Mouse (Mus musculus): ENCODE data around the gene Trim47. TPM values are rescaled to one million over a fixed set of nuclear protein-coding genes. Genes with fewer than 3 reads are reported as not detected.

Trim47 gene
- total and polyA plus RNA-seq, 2 experiments from 2014 or later = 42.8 to 89.0 TPM

DNA sequence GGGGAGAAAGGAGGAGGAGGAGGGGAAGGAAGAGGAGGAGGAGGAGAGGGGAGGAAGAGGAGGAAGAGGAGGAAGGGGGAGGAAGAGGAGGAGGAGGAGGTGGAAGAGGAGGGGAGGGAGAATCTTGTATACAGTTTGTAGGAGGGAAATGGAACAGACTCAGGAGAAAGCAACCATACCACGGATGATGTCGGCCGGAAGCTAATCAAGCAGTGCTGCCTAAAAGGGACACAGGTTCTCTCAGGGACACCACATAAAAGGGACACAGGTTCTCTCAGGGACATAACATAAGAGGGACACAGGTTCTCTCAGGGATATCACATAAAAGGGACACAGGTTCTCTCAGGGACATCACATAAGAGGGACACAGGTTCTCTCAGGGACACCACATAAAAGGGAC is 42.2 kb upstream of the Trim47 start:
- Histone ChIP-seq H3K4me2 (ENCODE audit: low read depth, low read length) (no peak overlapping the region), H3K27me3 (ENCODE audit: control insufficient read depth, insufficient read depth, low read length) (no peaks in the 10 kb centered on the region), H3K4me3 (ENCODE audit: low read depth, low read length) (no peak overlapping the region), H3K9me3 (replicated peaks; ENCODE audit: control insufficient read depth, low read length) (no peaks in the 10 kb centered on the region), H3K27ac (ENCODE audit: low read depth) (no peak overlapping the region), H3K4me1 (ENCODE audit: control insufficient read depth, insufficient read depth) (peaks cover 8% of the 10 kb centered on the region), H3K36me3 (replicated peaks; ENCODE audit: control insufficient read depth, insufficient read depth, low read length) (peaks cover 44% of the 10 kb centered on the region), H3K9ac (replicated peaks; ENCODE audit: low read depth, low read length) (no peak overlapping the region)
- TF ChIP-seq CTCF (IDR thresholded peaks at IDR 0.05; ENCODE audit: low read depth) = no peak
- no peak for TF ChIP-seq EP300 (IDR thresholded peaks at IDR 0.05; ENCODE audit: low read depth)
- ATAC-seq (ENCODE audit: insufficient read depth, low read depth) (no peak), DNase-seq (ENCODE audit: low spot score) (no peak)
- WGBS = 71% methylated on average over 3 of the region's 3 CpGs

DNA sequence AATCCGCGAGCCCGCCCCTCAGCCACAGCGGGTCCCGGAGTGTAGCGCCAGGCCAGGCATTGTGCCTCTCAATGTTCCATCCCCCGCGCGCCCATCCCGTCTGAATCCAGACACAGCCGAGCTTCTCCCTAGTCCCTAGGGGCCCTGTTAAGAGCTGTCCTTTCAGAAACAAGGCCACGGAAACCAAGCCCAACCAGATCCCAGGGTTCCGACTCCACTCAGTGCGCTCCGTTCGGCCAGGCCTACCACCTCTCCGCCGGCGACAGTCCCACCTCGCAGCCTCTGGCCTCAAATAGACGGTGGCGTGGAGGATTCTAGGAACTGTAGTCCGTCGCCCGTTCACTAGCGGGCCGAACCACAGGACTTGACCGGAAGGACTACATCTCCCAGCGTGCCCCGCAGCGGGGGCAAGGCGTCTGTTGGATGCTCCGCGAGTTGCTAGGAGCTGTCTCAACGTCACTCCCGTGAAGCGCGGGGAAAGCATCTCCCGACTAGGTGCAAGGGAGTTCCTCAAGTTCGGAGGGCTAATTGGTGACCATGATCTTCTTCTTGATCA is 41.0 kb upstream of the Trim47 start, which contains the start of gene Fbf1:
Gene Fbf1, minus strand, starts transcription at position 283 of the 556 bp plus-strand sequence.
- DNase-seq (ENCODE audit: low spot score) (peak; percentile 97), ATAC-seq (ENCODE audit: insufficient read depth, low read depth) (peak; percentile 97)
- Histone ChIP-seq H3K9me3 (replicated peaks; ENCODE audit: control insufficient read depth, low read length) (no peaks in the 10 kb centered on the region), H3K36me3 (replicated peaks; ENCODE audit: control insufficient read depth, insufficient read depth, low read length) (peaks cover 31% of the 10 kb centered on the region), H3K4me1 (ENCODE audit: control insufficient read depth, insufficient read depth) (peaks cover 8% of the 10 kb centered on the region), H3K4me2 (ENCODE audit: low read depth, low read length) (peak within 1 kb of the TSS; percentile 76), H3K9ac (replicated peaks; ENCODE audit: low read depth, low read length) (peak within 1 kb of the TSS; percentile 67), H3K27me3 (ENCODE audit: control insufficient read depth, insufficient read depth, low read length) (no peaks in the 10 kb centered on the region), H3K4me3 (ENCODE audit: low read depth, low read length) (peak within 1 kb of the TSS; percentile 67), H3K27ac (ENCODE audit: low read depth) (peak within 1 kb of the TSS; percentile 91)
- TF ChIP-seq CTCF (IDR thresholded peaks at IDR 0.05; ENCODE audit: low read depth) = no peak
- peak; percentile 83 for TF ChIP-seq EP300 (IDR thresholded peaks at IDR 0.05; ENCODE audit: low read depth)
- under 1% methylated on average over 40 of the region's 40 CpGs for WGBS

DNA sequence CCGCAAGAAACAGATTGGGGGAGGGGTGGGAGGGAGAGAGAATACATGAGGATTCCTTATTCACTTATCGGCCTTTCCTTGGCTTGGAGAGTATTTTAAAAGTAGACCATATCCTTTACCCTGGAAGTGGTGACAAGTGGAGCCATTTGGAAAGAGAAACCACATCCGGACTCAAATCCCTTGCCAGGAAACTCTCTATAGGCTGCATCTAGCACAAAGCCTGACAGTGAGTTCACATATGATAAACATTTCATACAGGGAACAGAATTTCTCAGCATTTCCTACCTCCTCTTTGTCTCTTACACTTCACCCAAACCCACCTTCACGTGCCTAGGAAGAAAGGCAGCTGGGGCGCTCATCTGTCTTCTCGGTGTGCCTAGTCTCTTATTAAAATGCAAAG is 40.2 kb upstream of the Trim47 start:
- Histone ChIP-seq H3K4me1 (ENCODE audit: control insufficient read depth, insufficient read depth) (peaks cover 8% of the 10 kb centered on the region), H3K9ac (replicated peaks; ENCODE audit: low read depth, low read length) (peak overlapping the region; percentile 67), H3K9me3 (replicated peaks; ENCODE audit: control insufficient read depth, low read length) (no peaks in the 10 kb centered on the region), H3K27me3 (ENCODE audit: control insufficient read depth, insufficient read depth, low read length) (no peaks in the 10 kb centered on the region), H3K4me3 (ENCODE audit: low read depth, low read length) (peak overlapping the region; percentile 67), H3K4me2 (ENCODE audit: low read depth, low read length) (peak overlapping the region; percentile 76), H3K27ac (ENCODE audit: low read depth) (peak overlapping the region; percentile 91), H3K36me3 (replicated peaks; ENCODE audit: control insufficient read depth, insufficient read depth, low read length) (peaks cover 24% of the 10 kb centered on the region)
- WGBS = 2% methylated on average over 6 of the region's 6 CpGs
- ATAC-seq (ENCODE audit: insufficient read depth, low read depth) = no peak
- TF ChIP-seq EP300 (IDR thresholded peaks at IDR 0.05; ENCODE audit: low read depth) (no peak), CTCF (IDR thresholded peaks at IDR 0.05; ENCODE audit: low read depth) (no peak)
- DNase-seq (ENCODE audit: low spot score) = peak; percentile 68

DNA sequence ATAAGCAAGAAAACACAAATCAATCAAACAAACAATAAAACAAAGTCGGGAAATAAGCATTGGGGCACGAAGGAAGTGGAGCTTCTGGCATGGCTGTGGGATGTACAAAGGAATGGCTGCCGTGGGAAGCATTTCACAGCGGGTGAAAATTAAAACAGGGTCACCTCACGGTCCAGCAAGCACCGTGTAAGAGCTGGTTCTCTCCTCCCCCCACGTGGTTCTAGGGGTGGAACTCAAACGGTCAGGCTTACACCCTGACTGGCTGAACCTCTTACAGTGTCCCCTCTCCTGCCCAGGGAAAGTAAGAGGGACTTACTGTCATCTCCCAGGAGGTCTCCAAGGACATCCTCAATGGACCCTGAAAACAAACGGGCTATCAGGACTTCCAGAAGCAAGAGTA is 36.0 kb upstream of the Trim47 start:
- DNase-seq (ENCODE audit: low spot score) = no peak
- H3K4me1 ChIP-seq (ENCODE audit: control insufficient read depth, insufficient read depth) = peaks cover 8% of the 10 kb centered on the region
- H3K9me3 ChIP-seq (replicated peaks; ENCODE audit: control insufficient read depth, low read length) = no peaks in the 10 kb centered on the region
- no peak for ATAC-seq (ENCODE audit: insufficient read depth, low read depth)
- no peak overlapping the region for H3K4me3 ChIP-seq (ENCODE audit: low read depth, low read length)
- peaks cover 36% of the 10 kb centered on the region for H3K36me3 ChIP-seq (replicated peaks; ENCODE audit: control insufficient read depth, insufficient read depth, low read length)
- H3K27ac ChIP-seq (ENCODE audit: low read depth) = no peak overlapping the region
- no peak for TF ChIP-seq CTCF (IDR thresholded peaks at IDR 0.05; ENCODE audit: low read depth)
- no peak for TF ChIP-seq EP300 (IDR thresholded peaks at IDR 0.05; ENCODE audit: low read depth)
- H3K9ac ChIP-seq (replicated peaks; ENCODE audit: low read depth, low read length) = no peak overlapping the region
- H3K4me2 ChIP-seq (ENCODE audit: low read depth, low read length) = no peak overlapping the region
- 58% methylated on average over 9 of the region's 9 CpGs for WGBS
- H3K27me3 ChIP-seq (ENCODE audit: control insufficient read depth, insufficient read depth, low read length) = no peaks in the 10 kb centered on the region

DNA sequence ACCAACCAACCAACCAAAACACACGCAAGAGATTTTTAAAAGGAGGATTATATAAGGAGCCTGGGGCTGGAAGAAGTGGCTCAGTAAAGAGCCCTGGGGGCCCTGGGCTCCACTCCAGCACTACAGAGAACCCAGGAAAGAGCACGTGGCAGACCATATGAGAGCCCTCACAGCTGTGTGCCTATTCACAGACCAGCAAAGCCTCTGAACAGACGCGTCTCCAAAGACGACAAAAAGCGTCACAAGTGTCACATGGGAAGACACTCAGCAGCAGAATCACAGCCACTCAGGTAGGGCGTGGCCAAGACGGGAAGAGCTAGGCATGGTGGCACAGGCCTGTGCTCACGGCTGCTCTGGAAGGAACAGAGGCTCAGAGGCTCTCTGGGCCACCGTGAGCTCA is 35.1 kb upstream of the Trim47 start:
- ATAC-seq (ENCODE audit: insufficient read depth, low read depth) (no peak), DNase-seq (ENCODE audit: low spot score) (no peak)
- no peak overlapping the region for H3K27ac ChIP-seq (ENCODE audit: low read depth)
- 68% methylated on average over 10 of the region's 10 CpGs for WGBS
- no peak overlapping the region for H3K4me3 ChIP-seq (ENCODE audit: low read depth, low read length)
- H3K36me3 ChIP-seq (replicated peaks; ENCODE audit: control insufficient read depth, insufficient read depth, low read length) = peaks cover 39% of the 10 kb centered on the region
- H3K4me2 ChIP-seq (ENCODE audit: low read depth, low read length) = no peak overlapping the region
- no peaks in the 10 kb centered on the region for H3K9me3 ChIP-seq (replicated peaks; ENCODE audit: control insufficient read depth, low read length)
- no peak overlapping the region for H3K9ac ChIP-seq (replicated peaks; ENCODE audit: low read depth, low read length)
- TF ChIP-seq CTCF (IDR thresholded peaks at IDR 0.05; ENCODE audit: low read depth) = no peak
- TF ChIP-seq EP300 (IDR thresholded peaks at IDR 0.05; ENCODE audit: low read depth) = no peak
- H3K27me3 ChIP-seq (ENCODE audit: control insufficient read depth, insufficient read depth, low read length) = no peaks in the 10 kb centered on the region
- peaks cover 8% of the 10 kb centered on the region for H3K4me1 ChIP-seq (ENCODE audit: control insufficient read depth, insufficient read depth)

DNA sequence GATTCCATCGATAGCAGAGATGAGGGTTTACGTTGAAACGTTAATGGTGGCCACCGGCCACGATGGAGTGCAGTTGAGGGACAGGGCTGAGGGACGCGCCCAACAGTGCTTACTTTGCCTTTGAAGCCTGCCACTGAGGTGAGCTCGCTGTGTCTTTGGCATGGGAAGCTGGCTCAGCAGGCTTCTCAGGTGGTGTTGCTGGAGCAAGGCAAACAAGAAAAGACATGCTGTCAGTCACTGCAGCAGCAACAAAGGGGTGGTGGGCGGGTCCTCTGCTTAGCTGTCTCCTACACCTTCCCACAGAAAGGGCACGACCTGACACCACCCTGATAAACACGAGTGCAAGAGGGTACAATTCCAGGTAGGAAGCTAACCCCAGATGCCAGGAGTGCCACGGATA is 34.3 kb upstream of the Trim47 start:
- H3K27ac ChIP-seq (ENCODE audit: low read depth) = no peak overlapping the region
- no peaks in the 10 kb centered on the region for H3K9me3 ChIP-seq (replicated peaks; ENCODE audit: control insufficient read depth, low read length)
- H3K4me2 ChIP-seq (ENCODE audit: low read depth, low read length) = no peak overlapping the region
- TF ChIP-seq EP300 (IDR thresholded peaks at IDR 0.05; ENCODE audit: low read depth) (no peak), CTCF (IDR thresholded peaks at IDR 0.05; ENCODE audit: low read depth) (no peak)
- H3K4me3 ChIP-seq (ENCODE audit: low read depth, low read length) = no peak overlapping the region
- no peaks in the 10 kb centered on the region for H3K27me3 ChIP-seq (ENCODE audit: control insufficient read depth, insufficient read depth, low read length)
- no peak overlapping the region for H3K9ac ChIP-seq (replicated peaks; ENCODE audit: low read depth, low read length)
- WGBS = 68% methylated on average over 12 of the region's 12 CpGs
- H3K36me3 ChIP-seq (replicated peaks; ENCODE audit: control insufficient read depth, insufficient read depth, low read length) = peaks cover 39% of the 10 kb centered on the region
- ATAC-seq (ENCODE audit: insufficient read depth, low read depth) = no peak
- DNase-seq (ENCODE audit: low spot score) = no peak
- H3K4me1 ChIP-seq (ENCODE audit: control insufficient read depth, insufficient read depth) = no peaks in the 10 kb centered on the region; the same call in 1 of the 2 replicates

Data from heart, postnatal 0 days (tissue).